Mouse (Mus musculus): Measurements from ENCODE around the gene Natd1. TPM values are rescaled to one million over a fixed set of nuclear protein-coding genes. Genes with fewer than 3 reads are reported as not detected.

The Natd1 gene
- polyA plus RNA-seq, 1 experiment = 39.3 TPM

GRCm38 (mm10) chr11:60932503-60933020 lies 18.0 kb upstream of the Natd1 start:
- Histone ChIP-seq H3K36me3 (ENCODE audit: control insufficient read depth, insufficient read depth, low read length) (no peaks in the 10 kb centered on the region), H3K4me3 (ENCODE audit: insufficient read depth, low read depth, low read length) (peak overlapping the region; percentile 67), H3K27me3 (replicated peaks; ENCODE audit: control insufficient read depth, insufficient read depth, low read length) (no peaks in the 10 kb centered on the region), H3K27ac (ENCODE audit: insufficient read depth, low read depth, low read length) (peak overlapping the region; percentile 48), H3K4me1 (ENCODE audit: control insufficient read depth, insufficient read depth, low read length) (peaks cover 50% of the 10 kb centered on the region)
- peak; percentile 30 for DNase-seq
- under 1% methylated on average over 7 of the region's 7 CpGs for WGBS
- TF ChIP-seq CTCF (conservative IDR thresholded peaks at IDR 0.05; ENCODE audit: insufficient read depth, insufficient read length, low read depth, low read length) (no peak), POLR2A (IDR thresholded peaks at IDR 0.05; ENCODE audit: low read depth, low read length) (no peak)

GRCm38 (mm10) chr11:60931869-60932481 lies 17.4 kb upstream of the Natd1 start, which contains the start of gene Map2k3:
Map2k3 (plus strand) TSS chr11:60932033.
- no peaks in the 10 kb centered on the region for H3K27me3 ChIP-seq (replicated peaks; ENCODE audit: control insufficient read depth, insufficient read depth, low read length)
- TF ChIP-seq CTCF (conservative IDR thresholded peaks at IDR 0.05; ENCODE audit: insufficient read depth, insufficient read length, low read depth, low read length) = no peak
- peak; percentile 79 for TF ChIP-seq POLR2A (IDR thresholded peaks at IDR 0.05; ENCODE audit: low read depth, low read length)
- H3K4me1 ChIP-seq (ENCODE audit: control insufficient read depth, insufficient read depth, low read length) = peaks cover 48% of the 10 kb centered on the region
- DNase-seq = peak; percentile 98
- peak within 1 kb of the TSS; percentile 48 for H3K27ac ChIP-seq (ENCODE audit: insufficient read depth, low read depth, low read length)
- peak within 1 kb of the TSS; percentile 67 for H3K4me3 ChIP-seq (ENCODE audit: insufficient read depth, low read depth, low read length)
- H3K36me3 ChIP-seq (ENCODE audit: control insufficient read depth, insufficient read depth, low read length) = no peaks in the 10 kb centered on the region
- WGBS = under 1% methylated on average over 59 of the region's 59 CpGs

GRCm38 (mm10) chr11:60931282-60931868 lies 16.8 kb upstream of the Natd1 start:
- Histone ChIP-seq H3K4me3 (ENCODE audit: insufficient read depth, low read depth, low read length) (peak overlapping the region; percentile 67), H3K27me3 (replicated peaks; ENCODE audit: control insufficient read depth, insufficient read depth, low read length) (no peaks in the 10 kb centered on the region), H3K36me3 (ENCODE audit: control insufficient read depth, insufficient read depth, low read length) (no peaks in the 10 kb centered on the region), H3K4me1 (ENCODE audit: control insufficient read depth, insufficient read depth, low read length) (peaks cover 46% of the 10 kb centered on the region), H3K27ac (ENCODE audit: insufficient read depth, low read depth, low read length) (peak overlapping the region; percentile 43)
- TF ChIP-seq CTCF (conservative IDR thresholded peaks at IDR 0.05; ENCODE audit: insufficient read depth, insufficient read length, low read depth, low read length) (no peak), POLR2A (IDR thresholded peaks at IDR 0.05; ENCODE audit: low read depth, low read length) (no peak)
- DNase-seq = peak; percentile 58
- WGBS = 1% methylated on average over 30 of the region's 30 CpGs

- peaks cover 42% of the 10 kb centered on the region for H3K4me1 ChIP-seq (ENCODE audit: control insufficient read depth, insufficient read depth, low read length)
- H3K27me3 ChIP-seq (replicated peaks; ENCODE audit: control insufficient read depth, insufficient read depth, low read length) = no peaks in the 10 kb centered on the region
- no peak for TF ChIP-seq POLR2A (IDR thresholded peaks at IDR 0.05; ENCODE audit: low read depth, low read length)
- TF ChIP-seq CTCF (conservative IDR thresholded peaks at IDR 0.05; ENCODE audit: insufficient read depth, insufficient read length, low read depth, low read length) = no peak
- peak; percentile 18 for DNase-seq
- 13% methylated on average over 7 of the region's 7 CpGs for WGBS
- peak overlapping the region; percentile 67; the same call in 1 of the 2 replicates for H3K4me3 ChIP-seq (ENCODE audit: insufficient read depth, low read depth, low read length)
- peak overlapping the region; percentile 43; the same call in 1 of the 2 replicates for H3K27ac ChIP-seq (ENCODE audit: insufficient read depth, low read depth, low read length)
- no peaks in the 10 kb centered on the region for H3K36me3 ChIP-seq (ENCODE audit: control insufficient read depth, insufficient read depth, low read length)
Measured at GRCm38 (mm10) chr11:60930724-60931281, 16.3 kb upstream of the Natd1 start.

DNA sequence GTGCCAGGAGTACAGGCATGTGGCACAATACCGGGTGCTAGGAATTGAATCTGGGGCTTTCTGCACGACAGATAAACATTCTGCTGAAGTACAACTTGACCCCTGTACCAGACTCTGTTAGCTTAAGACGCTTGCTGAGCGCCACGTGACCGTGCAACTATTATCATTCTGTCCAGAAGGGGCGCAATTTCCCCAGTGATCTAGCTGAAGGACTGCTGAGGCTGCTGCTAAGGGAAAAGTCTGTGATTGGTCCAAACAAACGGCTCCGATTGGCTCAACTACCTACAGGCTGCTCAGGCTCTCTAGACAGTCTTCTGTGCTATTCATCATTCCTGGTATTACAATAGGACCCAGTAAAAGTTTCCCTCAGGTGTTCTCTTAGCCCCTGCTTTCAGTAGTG lies 12.7 kb upstream of the Natd1 start:
- no peaks in the 10 kb centered on the region for H3K27me3 ChIP-seq (replicated peaks; ENCODE audit: control insufficient read depth, insufficient read depth, low read length)
- WGBS = under 1% methylated on average over 9 of the region's 9 CpGs
- peak overlapping the region; percentile 55; the same call in 1 of the 2 replicates for H3K27ac ChIP-seq (ENCODE audit: insufficient read depth, low read depth, low read length)

DNA sequence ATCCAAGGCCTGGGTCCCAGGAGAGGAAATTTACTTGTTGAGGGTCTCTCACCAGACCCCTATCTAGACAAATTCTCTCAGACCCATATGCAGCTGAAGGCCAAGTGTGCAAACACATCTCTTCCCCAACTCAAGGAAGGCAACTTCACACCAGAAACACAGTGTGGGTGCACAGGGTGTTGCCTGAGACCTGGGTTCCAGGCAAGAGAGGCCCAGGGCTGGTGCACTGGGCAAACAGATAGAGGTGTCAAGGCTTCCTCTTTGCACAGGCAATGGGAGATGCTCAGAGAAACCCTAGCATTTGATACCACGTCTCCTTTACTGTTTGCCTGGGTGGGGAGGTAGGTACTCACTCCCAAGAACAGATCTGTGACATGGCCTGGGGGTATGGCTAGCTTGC lies 10.4 kb upstream of the Natd1 start:
- TF ChIP-seq POLR2A (IDR thresholded peaks at IDR 0.05; ENCODE audit: low read depth, low read length) (no peak), CTCF (conservative IDR thresholded peaks at IDR 0.05; ENCODE audit: insufficient read depth, insufficient read length, low read depth, low read length) (no peak)
- no peak for DNase-seq
- WGBS = 91% methylated on average over 1 of the region's 1 CpGs

More for the DNA sequence above, 12.7 kb upstream of the Natd1 start:
- peak; percentile 97 for DNase-seq
- TF ChIP-seq POLR2A (IDR thresholded peaks at IDR 0.05; ENCODE audit: low read depth, low read length) (no peak), CTCF (conservative IDR thresholded peaks at IDR 0.05; ENCODE audit: insufficient read depth, insufficient read length, low read depth, low read length) (peak; percentile 95)
- no peak overlapping the region for H3K4me3 ChIP-seq (ENCODE audit: insufficient read depth, low read depth, low read length)
- H3K4me1 ChIP-seq (ENCODE audit: control insufficient read depth, insufficient read depth, low read length) = peaks cover 11% of the 10 kb centered on the region; the same call in 1 of the 2 replicates
- no peaks in the 10 kb centered on the region for H3K36me3 ChIP-seq (ENCODE audit: control insufficient read depth, insufficient read depth, low read length)

DNA sequence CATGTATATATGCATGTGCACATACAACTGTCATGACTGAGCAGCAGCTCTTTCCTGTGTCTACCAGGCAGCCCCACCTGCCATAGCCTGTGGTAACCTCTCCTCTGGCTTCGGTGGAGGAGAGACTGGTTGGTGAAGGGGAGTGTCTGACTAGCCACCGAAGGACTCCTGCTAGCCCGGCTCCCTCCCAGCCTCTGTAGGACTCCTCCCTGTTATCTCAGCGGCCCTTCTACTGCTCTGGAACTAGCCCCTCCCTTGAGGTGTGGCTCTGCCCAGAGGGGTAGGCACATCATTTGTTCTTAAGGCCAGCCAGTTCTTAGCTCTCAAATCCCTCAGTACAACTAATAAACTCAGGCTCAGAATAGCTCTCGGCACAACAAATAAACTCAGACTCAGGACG lies 9.9 kb upstream of the Natd1 start:
- WGBS = 57% methylated on average over 6 of the region's 6 CpGs
- DNase-seq = no peak
- H3K36me3 ChIP-seq (ENCODE audit: control insufficient read depth, insufficient read depth, low read length) = no peaks in the 10 kb centered on the region
- H3K4me1 ChIP-seq (ENCODE audit: control insufficient read depth, insufficient read depth, low read length) = peaks cover 5% of the 10 kb centered on the region; the same call in 1 of the 2 replicates
- H3K27ac ChIP-seq (ENCODE audit: insufficient read depth, low read depth, low read length) = no peak overlapping the region
- no peaks in the 10 kb centered on the region for H3K27me3 ChIP-seq (replicated peaks; ENCODE audit: control insufficient read depth, insufficient read depth, low read length)
- TF ChIP-seq POLR2A (IDR thresholded peaks at IDR 0.05; ENCODE audit: low read depth, low read length) = no peak
- TF ChIP-seq CTCF (conservative IDR thresholded peaks at IDR 0.05; ENCODE audit: insufficient read depth, insufficient read length, low read depth, low read length) = no peak
- H3K4me3 ChIP-seq (ENCODE audit: insufficient read depth, low read depth, low read length) = no peak overlapping the region

More for the DNA sequence above, 10.4 kb upstream of the Natd1 start:
- H3K4me1 ChIP-seq (ENCODE audit: control insufficient read depth, insufficient read depth, low read length) = peaks cover 5% of the 10 kb centered on the region; the same call in 1 of the 2 replicates
- no peak overlapping the region for H3K27ac ChIP-seq (ENCODE audit: insufficient read depth, low read depth, low read length)
- no peak overlapping the region for H3K4me3 ChIP-seq (ENCODE audit: insufficient read depth, low read depth, low read length)
- no peaks in the 10 kb centered on the region for H3K27me3 ChIP-seq (replicated peaks; ENCODE audit: control insufficient read depth, insufficient read depth, low read length)
- H3K36me3 ChIP-seq (ENCODE audit: control insufficient read depth, insufficient read depth, low read length) = no peaks in the 10 kb centered on the region

Data from kidney, adult 2 months (tissue).